Mouse (Mus musculus): Measurements from ENCODE around the gene St7. TPM values are rescaled to one million over a fixed set of nuclear protein-coding genes. Genes with fewer than 3 reads are reported as not detected.

The St7 gene
- polyA plus RNA-seq, 1 experiment from 2014 or later: 19.8 TPM

DNA sequence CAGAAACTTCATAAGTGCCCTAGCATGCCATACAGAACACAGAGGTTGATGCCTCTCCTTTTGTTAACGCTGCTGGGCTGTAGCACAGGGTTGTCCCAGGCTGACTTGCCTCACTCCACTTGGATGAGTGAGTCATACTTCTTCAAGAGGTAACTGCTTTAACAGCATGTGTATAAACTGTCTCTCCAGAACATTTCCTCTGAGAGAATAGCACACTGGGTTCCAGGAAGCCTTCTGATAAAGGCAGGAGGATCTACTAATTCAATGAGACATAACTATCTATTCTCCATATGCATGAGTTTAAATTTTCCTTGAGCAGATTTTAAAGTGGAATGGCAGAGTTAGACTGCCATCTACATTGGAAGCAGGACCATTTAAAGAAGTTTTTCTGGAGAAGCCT, 166.8 kb downstream of the St7 start:
- H3K9me3 ChIP-seq (ENCODE audit: low read length): no peaks in the 10 kb centered on the region
- no peak overlapping the region for H3K9ac ChIP-seq (replicated peaks; ENCODE audit: low read length)
- ATAC-seq (ENCODE audit: low FRiP score, low TSS enrichment): no peak
- 87% methylated on average over 1 of the region's 1 CpGs for WGBS
- no peak overlapping the region for H3K4me2 ChIP-seq (replicated peaks; ENCODE audit: low read depth, low read length)
- H3K4me3 ChIP-seq (ENCODE audit: low read length): no peak overlapping the region
- no peaks in the 10 kb centered on the region for H3K4me1 ChIP-seq (ENCODE audit: insufficient read depth, low read length)
- H3K36me3 ChIP-seq (ENCODE audit: insufficient read depth, low read length): peaks cover 3% of the 10 kb centered on the region; the same call in 1 of the 2 replicates
- H3K27ac ChIP-seq (ENCODE audit: low read length): no peak overlapping the region
- no peaks in the 10 kb centered on the region for H3K27me3 ChIP-seq (ENCODE audit: insufficient read depth, low read length)

DNA sequence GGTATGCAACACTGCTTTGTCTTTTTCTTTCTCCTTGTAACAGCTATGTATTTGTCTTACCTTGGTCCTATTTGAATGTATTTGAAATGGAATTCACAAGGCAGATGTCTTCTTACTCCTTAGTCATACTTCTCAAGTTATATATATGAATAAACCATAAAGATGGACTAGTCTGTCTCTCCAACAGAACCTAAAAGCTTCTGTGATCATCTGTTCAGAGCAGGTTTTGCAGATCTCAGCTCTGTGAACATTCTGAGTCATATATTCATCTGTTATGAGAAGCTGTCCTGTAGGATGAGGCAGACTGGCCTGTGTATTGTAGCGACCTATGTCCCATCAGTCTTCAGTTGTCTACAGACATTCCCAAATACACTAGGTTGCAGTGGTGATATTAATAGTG, 167.7 kb downstream of the St7 start:
- Histone ChIP-seq H3K27ac (ENCODE audit: low read length) (no peak overlapping the region), H3K36me3 (ENCODE audit: insufficient read depth, low read length) (peaks cover 3% of the 10 kb centered on the region; the same call in 1 of the 2 replicates), H3K27me3 (ENCODE audit: insufficient read depth, low read length) (no peaks in the 10 kb centered on the region), H3K9me3 (ENCODE audit: low read length) (no peaks in the 10 kb centered on the region), H3K4me2 (replicated peaks; ENCODE audit: low read depth, low read length) (no peak overlapping the region), H3K4me1 (ENCODE audit: insufficient read depth, low read length) (no peaks in the 10 kb centered on the region), H3K9ac (replicated peaks; ENCODE audit: low read length) (no peak overlapping the region), H3K4me3 (ENCODE audit: low read length) (no peak overlapping the region)
- WGBS: 90% methylated on average over 1 of the region's 1 CpGs
- no peak for ATAC-seq (ENCODE audit: low FRiP score, low TSS enrichment)

DNA sequence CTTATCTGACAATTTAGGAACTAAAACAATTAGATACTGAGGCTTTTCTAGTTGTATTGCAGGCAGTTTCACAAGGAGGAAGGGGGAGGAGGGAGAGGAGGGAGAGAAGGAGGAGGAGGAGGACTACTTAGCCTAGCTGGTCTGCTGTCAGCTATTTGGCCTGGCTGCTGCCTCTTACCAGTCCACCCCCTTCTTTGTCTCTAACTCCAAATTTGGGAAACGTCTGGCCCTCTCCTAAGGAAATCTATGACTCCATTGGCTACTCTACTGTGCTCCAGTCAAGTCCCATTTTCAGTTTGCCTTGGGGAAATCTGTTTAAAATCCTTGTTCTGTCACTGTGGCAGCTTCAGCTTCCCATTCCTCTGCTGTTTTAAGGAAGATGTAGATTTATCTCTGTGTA, 175.1 kb downstream of the St7 start:
- WGBS: 44% methylated on average over 1 of the region's 1 CpGs
- H3K9ac ChIP-seq (replicated peaks; ENCODE audit: low read length): no peak overlapping the region
- no peaks in the 10 kb centered on the region for H3K27me3 ChIP-seq (ENCODE audit: insufficient read depth, low read length)
- no peak overlapping the region for H3K27ac ChIP-seq (ENCODE audit: low read length)
- no peaks in the 10 kb centered on the region for H3K4me1 ChIP-seq (ENCODE audit: insufficient read depth, low read length)
- H3K9me3 ChIP-seq (ENCODE audit: low read length): no peaks in the 10 kb centered on the region
- no peak for ATAC-seq (ENCODE audit: low FRiP score, low TSS enrichment)
- no peak overlapping the region for H3K4me3 ChIP-seq (ENCODE audit: low read length)
- H3K4me2 ChIP-seq (replicated peaks; ENCODE audit: low read depth, low read length): no peak overlapping the region
- H3K36me3 ChIP-seq (ENCODE audit: insufficient read depth, low read length): 0 out of 2 replicates have a peak, but pooled peaks cover 3% of the 10 kb centered on the region

DNA sequence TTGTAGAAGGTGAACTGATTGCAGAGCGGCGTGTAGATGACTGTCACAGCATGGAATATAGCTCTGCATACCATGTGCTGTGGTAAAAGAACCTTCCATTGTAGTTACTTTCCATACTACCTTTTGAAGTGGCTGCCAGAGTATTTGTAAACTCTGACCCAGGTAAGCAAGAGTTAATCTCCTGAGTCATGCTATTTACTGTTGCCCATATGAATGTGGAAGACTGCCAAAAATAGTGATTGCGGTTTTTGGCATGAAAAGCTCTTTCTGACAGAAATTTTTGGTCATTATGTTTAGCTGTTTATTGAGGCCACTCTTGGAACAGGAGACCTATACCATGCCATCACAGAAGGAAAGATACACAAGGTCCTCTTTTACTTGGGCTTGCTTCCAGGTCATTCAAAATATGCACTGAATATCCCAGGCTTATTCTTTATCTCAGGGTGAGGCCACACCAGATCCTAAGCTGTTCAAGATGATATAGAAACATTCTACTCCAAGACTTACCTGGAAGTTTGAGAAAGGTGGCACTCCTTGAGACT, 179.2 kb downstream of the St7 start:
- no peaks in the 10 kb centered on the region for H3K27me3 ChIP-seq (ENCODE audit: insufficient read depth, low read length)
- no peaks in the 10 kb centered on the region for H3K9me3 ChIP-seq (ENCODE audit: low read length)
- H3K4me2 ChIP-seq (replicated peaks; ENCODE audit: low read depth, low read length): no peak overlapping the region
- 87% methylated on average over 3 of the region's 3 CpGs for WGBS
- no peaks in the 10 kb centered on the region for H3K4me1 ChIP-seq (ENCODE audit: insufficient read depth, low read length)
- 0 out of 2 replicates have a peak, but pooled peaks cover 3% of the 10 kb centered on the region for H3K36me3 ChIP-seq (ENCODE audit: insufficient read depth, low read length)
- H3K9ac ChIP-seq (replicated peaks; ENCODE audit: low read length): no peak overlapping the region
- H3K27ac ChIP-seq (ENCODE audit: low read length): no peak overlapping the region
- no peak for ATAC-seq (ENCODE audit: low FRiP score, low TSS enrichment)
- no peak overlapping the region for H3K4me3 ChIP-seq (ENCODE audit: low read length)

DNA sequence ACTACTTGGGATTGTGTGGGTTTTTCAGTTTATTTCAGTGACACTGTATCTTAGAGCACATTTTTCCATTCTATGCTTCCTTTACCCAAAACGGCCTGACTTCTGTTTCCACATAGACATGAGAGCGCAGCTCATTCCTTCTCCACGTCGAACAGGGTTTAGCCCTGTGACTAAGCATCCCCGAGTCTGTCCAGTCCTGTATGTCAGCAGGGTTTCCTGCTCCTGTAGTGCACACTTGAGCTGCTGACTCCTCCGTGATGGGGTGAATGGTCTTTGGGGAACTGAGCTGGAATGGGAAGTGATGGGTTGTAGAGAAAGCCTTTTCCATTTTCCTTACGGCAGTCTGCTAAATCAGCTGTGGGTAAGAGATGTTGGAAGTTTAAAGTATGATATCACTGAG, 182.9 kb downstream of the St7 start:
- Histone ChIP-seq H3K27me3 (ENCODE audit: insufficient read depth, low read length) (no peaks in the 10 kb centered on the region), H3K4me1 (ENCODE audit: insufficient read depth, low read length) (no peaks in the 10 kb centered on the region), H3K27ac (ENCODE audit: low read length) (no peak overlapping the region), H3K4me2 (replicated peaks; ENCODE audit: low read depth, low read length) (no peak overlapping the region), H3K4me3 (ENCODE audit: low read length) (no peak overlapping the region), H3K36me3 (ENCODE audit: insufficient read depth, low read length) (no peaks in the 10 kb centered on the region), H3K9me3 (ENCODE audit: low read length) (no peaks in the 10 kb centered on the region), H3K9ac (replicated peaks; ENCODE audit: low read length) (no peak overlapping the region)
- no peak for ATAC-seq (ENCODE audit: low FRiP score, low TSS enrichment)
- WGBS: 76% methylated on average over 7 of the region's 7 CpGs

DNA sequence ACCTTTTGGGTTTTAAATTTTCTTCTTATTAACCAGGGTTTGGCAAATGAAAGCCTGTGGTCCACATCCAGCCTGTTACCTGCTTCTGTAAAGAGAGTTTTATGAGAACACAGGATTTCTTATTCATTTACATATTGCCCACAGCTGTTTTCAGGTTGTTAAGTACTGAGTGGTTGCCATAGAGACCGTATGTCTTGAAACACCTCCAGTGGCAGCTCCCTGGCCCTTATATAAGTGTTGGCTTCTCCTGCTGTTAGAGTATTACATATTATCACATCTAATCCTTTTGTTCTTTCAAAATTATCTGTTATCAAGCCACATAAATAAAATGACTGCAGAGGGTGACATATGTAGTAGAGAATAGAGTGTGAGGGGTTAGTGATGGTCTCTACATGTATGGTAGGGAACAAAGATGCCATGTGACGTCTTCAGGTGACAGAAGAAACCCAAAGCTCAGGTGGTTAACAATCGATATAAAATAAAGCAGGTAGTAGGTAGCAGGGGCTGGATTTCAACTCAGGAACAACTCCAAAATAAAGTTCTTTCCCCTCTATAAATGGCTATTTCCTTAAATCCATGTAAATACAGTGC, 183.4 kb downstream of the St7 start:
- Histone ChIP-seq H3K27ac (ENCODE audit: low read length) (no peak overlapping the region), H3K4me2 (replicated peaks; ENCODE audit: low read depth, low read length) (no peak overlapping the region), H3K27me3 (ENCODE audit: insufficient read depth, low read length) (no peaks in the 10 kb centered on the region), H3K9me3 (ENCODE audit: low read length) (no peaks in the 10 kb centered on the region), H3K9ac (replicated peaks; ENCODE audit: low read length) (no peak overlapping the region), H3K4me3 (ENCODE audit: low read length) (no peak overlapping the region), H3K4me1 (ENCODE audit: insufficient read depth, low read length) (no peaks in the 10 kb centered on the region), H3K36me3 (ENCODE audit: insufficient read depth, low read length) (no peaks in the 10 kb centered on the region)
- no peak for ATAC-seq (ENCODE audit: low FRiP score, low TSS enrichment)
- WGBS: 87% methylated on average over 3 of the region's 3 CpGs

DNA sequence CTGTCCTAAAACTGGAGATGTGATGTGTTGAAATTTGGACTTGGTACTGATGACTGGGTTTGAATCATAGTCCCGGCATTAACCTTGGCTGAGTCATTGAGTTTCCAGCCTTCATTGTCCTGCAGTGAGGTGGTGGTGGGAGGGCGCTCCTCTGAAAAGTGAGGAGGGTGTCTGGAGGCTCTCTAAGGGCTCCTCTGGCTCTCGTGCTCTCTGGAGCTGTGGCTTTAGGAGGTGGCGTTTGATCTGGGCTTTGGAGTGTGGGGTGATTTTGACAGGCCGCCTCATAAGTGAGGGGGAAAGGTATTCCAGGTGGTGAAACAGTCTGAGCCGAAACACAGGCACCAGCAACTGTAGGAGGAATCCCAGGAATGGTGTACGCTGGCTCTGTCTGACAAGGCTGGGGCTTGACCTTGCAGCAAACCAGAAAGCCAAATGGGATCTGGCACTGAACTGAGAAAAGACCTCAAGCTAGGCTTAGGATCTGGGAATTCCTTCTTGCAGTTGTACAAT, 184.0 kb downstream of the St7 start:
- Histone ChIP-seq H3K36me3 (ENCODE audit: insufficient read depth, low read length) (no peaks in the 10 kb centered on the region), H3K27ac (ENCODE audit: low read length) (no peak overlapping the region), H3K9ac (replicated peaks; ENCODE audit: low read length) (no peak overlapping the region), H3K4me3 (ENCODE audit: low read length) (no peak overlapping the region), H3K4me2 (replicated peaks; ENCODE audit: low read depth, low read length) (no peak overlapping the region), H3K27me3 (ENCODE audit: insufficient read depth, low read length) (no peaks in the 10 kb centered on the region), H3K9me3 (ENCODE audit: low read length) (no peaks in the 10 kb centered on the region), H3K4me1 (ENCODE audit: insufficient read depth, low read length) (no peaks in the 10 kb centered on the region)
- no peak for ATAC-seq (ENCODE audit: low FRiP score, low TSS enrichment)
- WGBS: 72% methylated on average over 7 of the region's 7 CpGs

DNA sequence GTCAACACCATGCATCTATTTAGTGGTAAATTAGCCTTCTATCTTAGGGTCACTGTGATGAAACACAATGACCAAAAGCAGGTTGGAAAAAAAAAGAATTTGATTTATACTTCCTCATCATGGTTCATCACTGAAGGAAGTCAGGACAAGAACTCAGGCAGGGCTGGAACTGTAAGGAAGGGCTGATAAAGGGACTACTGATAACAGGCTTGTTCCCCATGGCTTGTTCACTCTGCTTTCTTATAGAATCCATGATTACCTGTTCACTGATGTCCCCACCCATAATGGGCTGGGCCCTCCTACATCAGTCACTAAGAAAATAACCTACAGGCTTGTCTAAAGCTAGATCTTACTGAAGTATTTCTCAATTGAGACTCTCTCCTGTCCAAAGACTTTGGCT, 190.2 kb downstream of the St7 start:
- no peaks in the 10 kb centered on the region for H3K4me1 ChIP-seq (ENCODE audit: insufficient read depth, low read length)
- H3K27ac ChIP-seq (ENCODE audit: low read length): no peak overlapping the region
- no peaks in the 10 kb centered on the region for H3K9me3 ChIP-seq (ENCODE audit: low read length)
- H3K27me3 ChIP-seq (ENCODE audit: insufficient read depth, low read length): no peaks in the 10 kb centered on the region
- H3K36me3 ChIP-seq (ENCODE audit: insufficient read depth, low read length): no peaks in the 10 kb centered on the region
- no peak overlapping the region for H3K4me3 ChIP-seq (ENCODE audit: low read length)
- no peak for ATAC-seq (ENCODE audit: low FRiP score, low TSS enrichment)
- H3K4me2 ChIP-seq (replicated peaks; ENCODE audit: low read depth, low read length): no peak overlapping the region
- no peak overlapping the region for H3K9ac ChIP-seq (replicated peaks; ENCODE audit: low read length)

DNA sequence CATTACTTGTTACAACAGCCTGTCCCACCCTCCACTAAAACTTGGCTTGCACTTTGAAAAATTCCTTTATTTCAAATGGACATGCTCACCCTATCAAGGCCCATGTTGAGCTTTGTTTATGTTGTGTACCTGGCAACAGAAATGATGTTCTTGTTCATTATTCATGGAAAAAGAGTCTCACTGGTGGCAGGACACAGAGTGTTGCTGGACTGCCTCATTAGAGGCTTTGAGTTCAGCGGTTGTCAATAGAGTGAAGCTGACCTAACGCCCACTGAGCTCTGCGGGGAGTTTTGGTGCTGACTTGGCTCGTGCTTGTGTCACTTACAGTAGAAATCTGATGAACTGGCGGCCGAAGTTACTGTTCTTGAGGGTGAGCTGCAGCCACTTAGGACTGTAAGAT, 195.0 kb downstream of the St7 start:
- 91% methylated on average over 6 of the region's 6 CpGs for WGBS
- H3K36me3 ChIP-seq (ENCODE audit: insufficient read depth, low read length): no peaks in the 10 kb centered on the region
- no peaks in the 10 kb centered on the region for H3K4me1 ChIP-seq (ENCODE audit: insufficient read depth, low read length)
- no peak overlapping the region for H3K9ac ChIP-seq (replicated peaks; ENCODE audit: low read length)
- H3K9me3 ChIP-seq (ENCODE audit: low read length): no peaks in the 10 kb centered on the region
- H3K27ac ChIP-seq (ENCODE audit: low read length): no peak overlapping the region
- H3K4me3 ChIP-seq (ENCODE audit: low read length): no peak overlapping the region
- no peaks in the 10 kb centered on the region for H3K27me3 ChIP-seq (ENCODE audit: insufficient read depth, low read length)
- no peak for ATAC-seq (ENCODE audit: low FRiP score, low TSS enrichment)
- H3K4me2 ChIP-seq (replicated peaks; ENCODE audit: low read depth, low read length): no peak overlapping the region

DNA sequence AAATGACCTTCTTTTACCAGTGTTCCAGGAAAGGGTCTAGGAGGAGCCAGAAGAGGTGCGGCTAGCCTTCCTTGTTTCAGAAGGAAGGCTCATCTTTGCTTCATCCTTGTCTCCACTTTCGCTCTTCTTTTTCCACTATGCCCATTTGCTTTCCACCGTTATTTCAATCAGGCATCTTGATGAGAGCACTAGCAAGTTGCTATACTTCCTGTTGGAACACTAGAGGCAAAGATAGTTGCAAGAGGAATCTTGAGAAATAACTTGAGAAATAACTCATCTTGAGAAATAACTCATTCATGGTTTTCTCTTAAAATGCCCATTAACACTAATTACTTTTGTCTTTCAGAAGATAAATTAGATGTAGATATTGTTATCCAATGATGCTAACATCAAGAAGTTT, 202.8 kb downstream of the St7 start:
- 97% methylated on average over 3 of the region's 3 CpGs for WGBS
- Histone ChIP-seq H3K36me3 (ENCODE audit: insufficient read depth, low read length) (no peaks in the 10 kb centered on the region), H3K27me3 (ENCODE audit: insufficient read depth, low read length) (no peaks in the 10 kb centered on the region), H3K4me2 (replicated peaks; ENCODE audit: low read depth, low read length) (no peak overlapping the region), H3K4me1 (ENCODE audit: insufficient read depth, low read length) (no peaks in the 10 kb centered on the region), H3K9me3 (ENCODE audit: low read length) (no peaks in the 10 kb centered on the region), H3K4me3 (ENCODE audit: low read length) (no peak overlapping the region), H3K9ac (replicated peaks; ENCODE audit: low read length) (no peak overlapping the region), H3K27ac (ENCODE audit: low read length) (no peak overlapping the region)
- ATAC-seq (ENCODE audit: low FRiP score, low TSS enrichment): no peak

All from kidney, embryonic 16.5 days (tissue).